Mouse (Mus musculus): ENCODE data around the gene Polr3gl. TPM values are rescaled to one million over a fixed set of nuclear protein-coding genes. Genes with fewer than 3 reads are reported as not detected.

Polr3gl gene
- polyA plus RNA-seq, 1 experiment from 2014 or later, result 26.0 TPM

- peak overlapping the region; percentile 81; the same call in 1 of the 2 replicates for H3K9ac ChIP-seq (ENCODE audit: low read depth, low read length)
- H3K36me3 ChIP-seq (ENCODE audit: insufficient read depth, low read length), result no peaks in the 10 kb centered on the region
- WGBS, result 57% methylated on average over 5 of the region's 5 CpGs
- no peak for ATAC-seq (replicated peaks; ENCODE audit: low FRiP score, low read depth)
- H3K4me2 ChIP-seq (ENCODE audit: low read length), result peak overlapping the region; percentile 84
- 0 out of 2 replicates have a peak overlapping the region, but pooled peaks have one; percentile 95 for H3K27ac ChIP-seq
- H3K9me3 ChIP-seq (replicated peaks; ENCODE audit: low read length), result no peaks in the 10 kb centered on the region
- H3K4me1 ChIP-seq (replicated peaks; ENCODE audit: insufficient read depth, low read length), result peaks cover 6% of the 10 kb centered on the region; the same call in 1 of the 2 replicates
- no peaks in the 10 kb centered on the region for H3K27me3 ChIP-seq (ENCODE audit: insufficient read depth, low read length)
- TF ChIP-seq CTCF (IDR thresholded peaks at IDR 0.05; ENCODE audit: low read depth), result no peak
- no peak for DNase-seq (ENCODE audit: low spot score)
- peak overlapping the region; percentile 72; the same call in 1 of the 2 replicates for H3K4me3 ChIP-seq (replicated peaks; ENCODE audit: low read depth, low read length)
Measured at GRCm38 (mm10) chr3:96603311-96603710, 9.3 kb upstream of the Polr3gl start.

- TF ChIP-seq CTCF (IDR thresholded peaks at IDR 0.05; ENCODE audit: low read depth), result no peak
- H3K4me2 ChIP-seq (ENCODE audit: low read length), result peak overlapping the region; percentile 84
- H3K27ac ChIP-seq, result peak overlapping the region; percentile 95
- 9% methylated on average over 5 of the region's 5 CpGs for WGBS
- no peaks in the 10 kb centered on the region for H3K9me3 ChIP-seq (replicated peaks; ENCODE audit: low read length)
- peaks cover 9% of the 10 kb centered on the region for H3K4me1 ChIP-seq (replicated peaks; ENCODE audit: insufficient read depth, low read length)
- peak overlapping the region; percentile 81; the same call in 1 of the 2 replicates for H3K9ac ChIP-seq (ENCODE audit: low read depth, low read length)
- no peaks in the 10 kb centered on the region for H3K27me3 ChIP-seq (ENCODE audit: insufficient read depth, low read length)
- ATAC-seq (replicated peaks; ENCODE audit: low FRiP score, low read depth) (no peak), DNase-seq (ENCODE audit: low spot score) (no peak)
- H3K4me3 ChIP-seq (replicated peaks; ENCODE audit: low read depth, low read length), result peak overlapping the region; percentile 72
- no peaks in the 10 kb centered on the region for H3K36me3 ChIP-seq (ENCODE audit: insufficient read depth, low read length)
Measured at GRCm38 (mm10) chr3:96602704-96603084, 8.7 kb upstream of the Polr3gl start.

- peaks cover 13% of the 10 kb centered on the region for H3K4me1 ChIP-seq (replicated peaks; ENCODE audit: insufficient read depth, low read length)
- DNase-seq (ENCODE audit: low spot score) (peak; percentile 63), ATAC-seq (replicated peaks; ENCODE audit: low FRiP score, low read depth) (no peak)
- peak overlapping the region; percentile 72 for H3K4me3 ChIP-seq (replicated peaks; ENCODE audit: low read depth, low read length)
- H3K4me2 ChIP-seq (ENCODE audit: low read length), result peak overlapping the region; percentile 84
- 20% methylated on average over 10 of the region's 10 CpGs for WGBS
- no peaks in the 10 kb centered on the region for H3K9me3 ChIP-seq (replicated peaks; ENCODE audit: low read length)
- H3K27me3 ChIP-seq (ENCODE audit: insufficient read depth, low read length), result no peaks in the 10 kb centered on the region
- peak overlapping the region; percentile 81 for H3K9ac ChIP-seq (ENCODE audit: low read depth, low read length)
- H3K27ac ChIP-seq, result peak overlapping the region; percentile 95
- TF ChIP-seq CTCF (IDR thresholded peaks at IDR 0.05; ENCODE audit: low read depth), result no peak
- no peaks in the 10 kb centered on the region for H3K36me3 ChIP-seq (ENCODE audit: insufficient read depth, low read length)
Measured at GRCm38 (mm10) chr3:96601941-96602703, 8.1 kb upstream of the Polr3gl start.

GRCm38 (mm10) chr3:96601251-96601787 lies 7.3 kb upstream of the Polr3gl start:
- WGBS, result 2% methylated on average over 24 of the region's 40 CpGs
- H3K36me3 ChIP-seq (ENCODE audit: insufficient read depth, low read length), result no peaks in the 10 kb centered on the region
- H3K4me1 ChIP-seq (replicated peaks; ENCODE audit: insufficient read depth, low read length), result peaks cover 21% of the 10 kb centered on the region
- peak; percentile 50 for ATAC-seq (replicated peaks; ENCODE audit: low FRiP score, low read depth)
- TF ChIP-seq CTCF (IDR thresholded peaks at IDR 0.05; ENCODE audit: low read depth), result no peak
- H3K27ac ChIP-seq, result peak overlapping the region; percentile 95
- no peaks in the 10 kb centered on the region for H3K27me3 ChIP-seq (ENCODE audit: insufficient read depth, low read length)
- H3K9ac ChIP-seq (ENCODE audit: low read depth, low read length), result peak overlapping the region; percentile 81
- H3K4me3 ChIP-seq (replicated peaks; ENCODE audit: low read depth, low read length), result peak overlapping the region; percentile 72
- H3K9me3 ChIP-seq (replicated peaks; ENCODE audit: low read length), result no peaks in the 10 kb centered on the region
- H3K4me2 ChIP-seq (ENCODE audit: low read length), result peak overlapping the region; percentile 84
- peak; percentile 84 for DNase-seq (ENCODE audit: low spot score)

- Histone ChIP-seq H3K4me1 (replicated peaks; ENCODE audit: insufficient read depth, low read length) (peaks cover 25% of the 10 kb centered on the region), H3K27ac (peak within 1 kb of the TSS; percentile 95), H3K9ac (ENCODE audit: low read depth, low read length) (peak within 1 kb of the TSS; percentile 81), H3K4me3 (replicated peaks; ENCODE audit: low read depth, low read length) (peak within 1 kb of the TSS; percentile 72), H3K27me3 (ENCODE audit: insufficient read depth, low read length) (0 out of 2 replicates have a peak, but pooled peaks cover 2% of the 10 kb centered on the region), H3K36me3 (ENCODE audit: insufficient read depth, low read length) (no peaks in the 10 kb centered on the region), H3K4me2 (ENCODE audit: low read length) (peak within 1 kb of the TSS; percentile 84), H3K9me3 (replicated peaks; ENCODE audit: low read length) (no peaks in the 10 kb centered on the region)
- 1% methylated on average over 27 of the region's 27 CpGs for WGBS
- peak; percentile 100 for DNase-seq (ENCODE audit: low spot score)
- ATAC-seq (replicated peaks; ENCODE audit: low FRiP score, low read depth), result peak; percentile 90
- no peak for TF ChIP-seq CTCF (IDR thresholded peaks at IDR 0.05; ENCODE audit: low read depth)
Measured at GRCm38 (mm10) chr3:96600639-96601250, 6.8 kb upstream of the Polr3gl start, which contains the start of gene Lix1l. Gene Lix1l, plus strand, starts transcription at chr3:96601149.

GRCm38 (mm10) chr3:96599411-96599810 lies 5.4 kb upstream of the Polr3gl start:
- H3K4me1 ChIP-seq (replicated peaks; ENCODE audit: insufficient read depth, low read length), result peaks cover 25% of the 10 kb centered on the region
- H3K27me3 ChIP-seq (ENCODE audit: insufficient read depth, low read length), result 0 out of 2 replicates have a peak, but pooled peaks cover 5% of the 10 kb centered on the region
- TF ChIP-seq CTCF (IDR thresholded peaks at IDR 0.05; ENCODE audit: low read depth), result no peak
- H3K9ac ChIP-seq (ENCODE audit: low read depth, low read length), result no peak overlapping the region
- H3K27ac ChIP-seq, result no peak overlapping the region
- no peak overlapping the region for H3K4me3 ChIP-seq (replicated peaks; ENCODE audit: low read depth, low read length)
- WGBS, result 93% methylated on average over 3 of the region's 3 CpGs
- H3K4me2 ChIP-seq (ENCODE audit: low read length), result no peak overlapping the region
- no peaks in the 10 kb centered on the region for H3K9me3 ChIP-seq (replicated peaks; ENCODE audit: low read length)
- ATAC-seq (replicated peaks; ENCODE audit: low FRiP score, low read depth) (no peak), DNase-seq (ENCODE audit: low spot score) (no peak)
- no peaks in the 10 kb centered on the region for H3K36me3 ChIP-seq (ENCODE audit: insufficient read depth, low read length)

Measured in kidney, postnatal 0 days (tissue).